Mouse (Mus musculus): ENCODE data around the gene Parp6. TPM values are rescaled to one million over a fixed set of nuclear protein-coding genes. Genes with fewer than 3 reads are reported as not detected.

The Parp6 gene
- polyA plus RNA-seq, 1 experiment: 5.5 TPM

- Histone ChIP-seq H3K4me3 (replicated peaks) (no peak overlapping the region), H3K36me3 (replicated peaks; ENCODE audit: low read length) (peaks cover 92% of the 10 kb centered on the region), H3K4me1 (peaks cover 84% of the 10 kb centered on the region), H3K9me3 (no peaks in the 10 kb centered on the region), H3K27me3 (replicated peaks) (peaks cover 6% of the 10 kb centered on the region)
- TF ChIP-seq FLI1 (IDR thresholded peaks at IDR 0.05; ENCODE audit: low read length) (no peak), GATA1 (IDR thresholded peaks at IDR 0.05; ENCODE audit: borderline replicate concordance, low read length) (no peak)
Observed at GRCm38 (mm10) chr9:59675598-59675997, 58.5 kb downstream of the Parp6 start.

GRCm38 (mm10) chr9:59678313-59678712 lies 61.2 kb downstream of the Parp6 start:
- no peak for TF ChIP-seq FLI1 (IDR thresholded peaks at IDR 0.05; ENCODE audit: low read length)
- no peak for TF ChIP-seq GATA1 (IDR thresholded peaks at IDR 0.05; ENCODE audit: borderline replicate concordance, low read length)
- Histone ChIP-seq H3K4me1 (peaks cover 65% of the 10 kb centered on the region), H3K36me3 (replicated peaks; ENCODE audit: low read length) (peaks cover 64% of the 10 kb centered on the region), H3K27me3 (replicated peaks) (peaks cover 28% of the 10 kb centered on the region), H3K4me3 (replicated peaks) (no peak overlapping the region), H3K9me3 (no peaks in the 10 kb centered on the region)

- Histone ChIP-seq H3K4me3 (replicated peaks) (peak within 1 kb of the TSS; percentile 86), H3K27me3 (replicated peaks) (peaks cover 31% of the 10 kb centered on the region), H3K9me3 (no peaks in the 10 kb centered on the region)
Observed at GRCm38 (mm10) chr9:59679678-59680533, 62.8 kb downstream of the Parp6 start, which contains the start of gene Gramd2. Gene Gramd2 (plus strand): TSS chr9:59680144.

GRCm38 (mm10) chr9:59680534-59680875 lies 63.4 kb downstream of the Parp6 start:
- Histone ChIP-seq H3K27me3 (replicated peaks) (peaks cover 36% of the 10 kb centered on the region), H3K4me3 (replicated peaks) (peak overlapping the region; percentile 86), H3K9me3 (no peaks in the 10 kb centered on the region)

More at GRCm38 (mm10) chr9:59679678-59680533, 62.8 kb downstream of the Parp6 start, which contains the start of gene Gramd2:
- TF ChIP-seq FLI1 (IDR thresholded peaks at IDR 0.05; ENCODE audit: low read length): no peak
- peaks cover 50% of the 10 kb centered on the region for H3K4me1 ChIP-seq
- peaks cover 49% of the 10 kb centered on the region for H3K36me3 ChIP-seq (replicated peaks; ENCODE audit: low read length)

GRCm38 (mm10) chr9:59684020-59684419 lies 66.9 kb downstream of the Parp6 start:
- Histone ChIP-seq H3K9me3 (peaks cover 4% of the 10 kb centered on the region), H3K4me3 (replicated peaks) (no peak overlapping the region), H3K27me3 (replicated peaks) (peaks cover 47% of the 10 kb centered on the region), H3K36me3 (replicated peaks; ENCODE audit: low read length) (peaks cover 9% of the 10 kb centered on the region), H3K4me1 (peaks cover 29% of the 10 kb centered on the region)
- TF ChIP-seq FLI1 (IDR thresholded peaks at IDR 0.05; ENCODE audit: low read length): no peak
- no peak for TF ChIP-seq GATA1 (IDR thresholded peaks at IDR 0.05; ENCODE audit: borderline replicate concordance, low read length)

More at GRCm38 (mm10) chr9:59680534-59680875, 63.4 kb downstream of the Parp6 start:
- Histone ChIP-seq H3K4me1 (peaks cover 44% of the 10 kb centered on the region), H3K36me3 (replicated peaks; ENCODE audit: low read length) (peaks cover 43% of the 10 kb centered on the region)
- no peak for TF ChIP-seq FLI1 (IDR thresholded peaks at IDR 0.05; ENCODE audit: low read length)
- TF ChIP-seq GATA1 (IDR thresholded peaks at IDR 0.05; ENCODE audit: borderline replicate concordance, low read length): no peak

- Histone ChIP-seq H3K4me3 (replicated peaks) (no peak overlapping the region), H3K9me3 (peaks cover 4% of the 10 kb centered on the region), H3K36me3 (replicated peaks; ENCODE audit: low read length) (no peaks in the 10 kb centered on the region), H3K27me3 (replicated peaks) (peaks cover 34% of the 10 kb centered on the region), H3K4me1 (peaks cover 17% of the 10 kb centered on the region)
- TF ChIP-seq FLI1 (IDR thresholded peaks at IDR 0.05; ENCODE audit: low read length): no peak
Observed at GRCm38 (mm10) chr9:59687416-59688046, 70.4 kb downstream of the Parp6 start.

- Histone ChIP-seq H3K4me1 (peaks cover 35% of the 10 kb centered on the region), H3K27me3 (replicated peaks) (peaks cover 35% of the 10 kb centered on the region), H3K4me3 (replicated peaks) (peak overlapping the region; percentile 31), H3K9me3 (peaks cover 4% of the 10 kb centered on the region), H3K36me3 (replicated peaks; ENCODE audit: low read length) (no peaks in the 10 kb centered on the region)
- no peak for TF ChIP-seq FLI1 (IDR thresholded peaks at IDR 0.05; ENCODE audit: low read length)
Observed at GRCm38 (mm10) chr9:59691635-59692094, 74.6 kb downstream of the Parp6 start.

GRCm38 (mm10) chr9:59692145-59692544 lies 75.1 kb downstream of the Parp6 start:
- peaks cover 38% of the 10 kb centered on the region for H3K27me3 ChIP-seq (replicated peaks)
- H3K4me3 ChIP-seq (replicated peaks): peak overlapping the region; percentile 2
- peaks cover 35% of the 10 kb centered on the region for H3K4me1 ChIP-seq
- no peaks in the 10 kb centered on the region for H3K36me3 ChIP-seq (replicated peaks; ENCODE audit: low read length)
- H3K9me3 ChIP-seq: peaks cover 4% of the 10 kb centered on the region
- no peak for TF ChIP-seq GATA1 (IDR thresholded peaks at IDR 0.05; ENCODE audit: borderline replicate concordance, low read length)
- TF ChIP-seq FLI1 (IDR thresholded peaks at IDR 0.05; ENCODE audit: low read length): no peak

GRCm38 (mm10) chr9:59694571-59695450 lies 77.7 kb downstream of the Parp6 start:
- H3K4me3 ChIP-seq (replicated peaks): no peak overlapping the region
- TF ChIP-seq FLI1 (IDR thresholded peaks at IDR 0.05; ENCODE audit: low read length): no peak
- no peak for TF ChIP-seq GATA1 (IDR thresholded peaks at IDR 0.05; ENCODE audit: borderline replicate concordance, low read length)
- peaks cover 29% of the 10 kb centered on the region for H3K4me1 ChIP-seq
- no peaks in the 10 kb centered on the region for H3K9me3 ChIP-seq
- H3K27me3 ChIP-seq (replicated peaks): peaks cover 52% of the 10 kb centered on the region
- no peaks in the 10 kb centered on the region for H3K36me3 ChIP-seq (replicated peaks; ENCODE audit: low read length)

All from megakaryocyte, embryonic 14.5 days (primary cell).